Mouse (Mus musculus) MEL (cell line): ENCODE results near the gene Arhgef25. TPM values are rescaled to one million over a fixed set of nuclear protein-coding genes. Genes with fewer than 3 reads are reported as not detected.

ENCODE experiments used
- DNase-seq: peaks from one replicate; pipeline ENCODE4 v3.0.0; 2011; ENCODE audit warnings: low read depth, low spot score
- H3K27ac ChIP-seq: 2 replicates; pipeline ENCODE4 v1.5.1; 2012; ENCODE audit warnings: low read depth, mild to moderate bottlenecking, control low read depth, low read length, moderate library complexity; ENCODE audit not compliant: control insufficient read depth
- H3K27me3 ChIP-seq, 2 experiments: fragments of 150-350 bp in 1 of 2; sonication (generic) in 1 of 2; 2 replicates each; pipeline ENCODE4 v1.6.1; 2012; ENCODE audit warnings: low read length in 2 of 2, mild to moderate bottlenecking in 2 of 2, improper control_type of control experiment in 1 of 2, moderate library complexity in 1 of 2; ENCODE audit not compliant: insufficient read depth in 2 of 2, control insufficient read depth in 1 of 2
- H3K36me3 ChIP-seq, 2 experiments: 2 replicates each; pipeline ENCODE4 v1.6.1; 2012 to 2014; ENCODE audit warnings: low read length in 2 of 2, improper control_type of control experiment in 1 of 2, inconsistent platforms in 1 of 2, mild to moderate bottlenecking in 1 of 2; ENCODE audit not compliant: insufficient read depth in 2 of 2, control insufficient read depth in 1 of 2
- H3K4me1 ChIP-seq, 2 experiments: fragments of 150-350 bp in 1 of 2; sonication (generic) in 1 of 2; 2 replicates each; pipeline ENCODE4 v1.6.1; 2012; ENCODE audit warnings: low read length in 2 of 2, improper control_type of control experiment in 1 of 2, mild to moderate bottlenecking in 1 of 2; ENCODE audit not compliant: insufficient read depth in 2 of 2, control insufficient read depth in 1 of 2
- H3K4me3 ChIP-seq, 2 experiments: fragments of 150-350 bp in 1 of 2; sonication (generic) in 1 of 2; 2 replicates each; pipeline ENCODE4 v1.5.1; 2012; ENCODE audit warnings: low read depth in 2 of 2, low read length in 2 of 2, mild to moderate bottlenecking in 2 of 2, moderate library complexity in 2 of 2, control low read depth in 1 of 2, improper control_type of control experiment in 1 of 2; ENCODE audit not compliant: control insufficient read depth in 1 of 2, insufficient read depth in 1 of 2
- H3K79me2 ChIP-seq: 2 replicates; pipeline ENCODE4 v1.6.1; 2012; ENCODE audit warnings: mild to moderate bottlenecking, low read length, moderate library complexity; ENCODE audit not compliant: control insufficient read depth, poor library complexity, insufficient read depth
- H3K9ac ChIP-seq: 2 replicates; pipeline ENCODE4 v1.6.1; 2012; ENCODE audit warnings: low read depth, mild to moderate bottlenecking, control low read depth, low read length, moderate library complexity; ENCODE audit not compliant: control insufficient read depth, poor library complexity, severe bottlenecking
- H3K9me3 ChIP-seq: fragments of 150-350 bp; sonication (generic); replicated peaks from 2 replicates; pipeline ENCODE4 v1.6.1; 2012; ENCODE audit warnings: mild to moderate bottlenecking, low read length, improper control_type of control experiment, moderate library complexity; ENCODE audit not compliant: insufficient read depth
- BHLHE40 ChIP-seq: IDR thresholded peaks from 2 replicates; pipeline ENCODE4 v1.6.1; 2012; ENCODE audit warnings: low read depth, mild to moderate bottlenecking, inconsistent platforms, low read length, improper control_type of control experiment, borderline replicate concordance
- CHD1 ChIP-seq: IDR thresholded peaks from 2 replicates; pipeline ENCODE4 v1.6.1; 2012; ENCODE audit warnings: low read depth, mild to moderate bottlenecking, inconsistent platforms, low read length, improper control_type of control experiment
- CHD2 ChIP-seq: IDR thresholded peaks from 2 replicates; pipeline ENCODE4 v1.6.1; 2011; ENCODE audit warnings: low read length, improper control_type of control experiment
- CTCF ChIP-seq, 3 experiments: IDR thresholded peaks in 2 of 3; conservative IDR thresholded peaks in 1 of 3; 2 replicates each; pipeline ENCODE4 v1.5.1; 2011 to 2012; ENCODE audit warnings: low read length in 3 of 3, low read depth in 2 of 3, mild to moderate bottlenecking in 2 of 3, improper control_type of control experiment in 1 of 3, inconsistent platforms in 1 of 3, mixed read lengths in 1 of 3, moderate library complexity in 1 of 3; ENCODE audit not compliant: control insufficient read depth in 1 of 3, insufficient read depth in 1 of 3, poor library complexity in 1 of 3, severe bottlenecking in 1 of 3
- ELF1 ChIP-seq: IDR thresholded peaks from 2 replicates; pipeline ENCODE4 v1.6.1; 2014; ENCODE audit warnings: low read depth, mild to moderate bottlenecking, inconsistent platforms, low read length, improper control_type of control experiment, moderate library complexity
- EP300 ChIP-seq, 2 experiments: IDR thresholded peaks; 2 replicates each; pipeline ENCODE4 v1.6.1; 2011; ENCODE audit warnings: improper control_type of control experiment in 2 of 2, low read length in 2 of 2, low read depth in 1 of 2, mild to moderate bottlenecking in 1 of 2
- ETS1 ChIP-seq: IDR thresholded peaks from 2 replicates; pipeline ENCODE4 v1.6.1; 2012; ENCODE audit warnings: low read depth, mild to moderate bottlenecking, inconsistent platforms, low read length, improper control_type of control experiment, moderate library complexity
- GATA1 ChIP-seq: IDR thresholded peaks from 2 replicates; pipeline ENCODE4 v1.6.1; 2011; ENCODE audit warnings: low read depth, low read length, improper control_type of control experiment
- JUND ChIP-seq: IDR thresholded peaks from 2 replicates; pipeline ENCODE4 v1.6.1; 2011; ENCODE audit warnings: low read depth, mild to moderate bottlenecking, improper control_type of control experiment, low read length
- KAT2A ChIP-seq: conservative IDR thresholded peaks from 2 replicates; pipeline ENCODE4 v1.6.1; 2012; ENCODE audit warnings: low read depth, low read length, improper control_type of control experiment, inconsistent platforms
- MAFK ChIP-seq: IDR thresholded peaks from 2 replicates; pipeline ENCODE4 v1.6.1; 2011; ENCODE audit warnings: low read depth, mild to moderate bottlenecking, low read length, improper control_type of control experiment, borderline replicate concordance
- MAX ChIP-seq: IDR thresholded peaks from 2 replicates; pipeline ENCODE4 v1.6.1; 2011; ENCODE audit warnings: low read length, improper control_type of control experiment
- MAZ ChIP-seq: IDR thresholded peaks from 2 replicates; pipeline ENCODE4 v1.6.1; 2012; ENCODE audit warnings: low read depth, mild to moderate bottlenecking, inconsistent platforms, low read length, improper control_type of control experiment
- MXI1 ChIP-seq: IDR thresholded peaks from 2 replicates; pipeline ENCODE4 v1.6.1; 2011; ENCODE audit warnings: mild to moderate bottlenecking, low read depth, low read length, improper control_type of control experiment
- MYB ChIP-seq: IDR thresholded peaks from 2 replicates; pipeline ENCODE4 v1.6.1; 2011; ENCODE audit warnings: mild to moderate bottlenecking, low read depth, low read length, improper control_type of control experiment
- NELFE ChIP-seq: IDR thresholded peaks from 2 replicates; pipeline ENCODE4 v1.6.1; 2011; ENCODE audit warnings: low read depth, low read length, improper control_type of control experiment
- POLR2A ChIP-seq, 2 experiments: IDR thresholded peaks; 2 replicates each; pipeline ENCODE4 v1.6.1; 2011 to 2012; ENCODE audit warnings: low read length in 2 of 2, mild to moderate bottlenecking in 2 of 2, control low read depth in 1 of 2, improper control_type of control experiment in 1 of 2, low read depth in 1 of 2, moderate library complexity in 1 of 2; ENCODE audit not compliant: control insufficient read depth in 1 of 2, insufficient read depth in 1 of 2, poor library complexity in 1 of 2
- POLR2AphosphoS5 ChIP-seq: IDR thresholded peaks from 2 replicates; pipeline ENCODE4 v1.6.1; 2012; ENCODE audit warnings: low read depth, borderline replicate concordance, mild to moderate bottlenecking, inconsistent platforms, low read length, moderate library complexity, mixed read lengths
- RAD21 ChIP-seq: IDR thresholded peaks from 2 replicates; pipeline ENCODE4 v1.6.1; 2011; ENCODE audit warnings: mild to moderate bottlenecking, low read depth, low read length, improper control_type of control experiment
- RCOR1 ChIP-seq: IDR thresholded peaks from 2 replicates; pipeline ENCODE4 v1.6.1; 2012; ENCODE audit warnings: low read depth, mild to moderate bottlenecking, inconsistent platforms, low read length, improper control_type of control experiment
- SIN3A ChIP-seq: IDR thresholded peaks from 2 replicates; pipeline ENCODE4 v1.6.1; 2012; ENCODE audit warnings: low read length, improper control_type of control experiment, inconsistent platforms
- SMC3 ChIP-seq: IDR thresholded peaks from 2 replicates; pipeline ENCODE4 v1.6.1; 2011; ENCODE audit warnings: low read depth, low read length, improper control_type of control experiment
- TAL1 ChIP-seq: IDR thresholded peaks from 2 replicates; pipeline ENCODE4 v1.6.1; 2012; ENCODE audit warnings: mild to moderate bottlenecking, inconsistent platforms, low read length, moderate library complexity, mixed read lengths
- TBP ChIP-seq: IDR thresholded peaks from 2 replicates; pipeline ENCODE4 v1.8.0; 2011; ENCODE audit warnings: low read depth, low read length, improper control_type of control experiment
- TCF12 ChIP-seq: IDR thresholded peaks from 2 replicates; pipeline ENCODE4 v1.6.1; 2014; ENCODE audit warnings: low read depth, mild to moderate bottlenecking, inconsistent platforms, low read length, improper control_type of control experiment, moderate library complexity
- USF1 ChIP-seq: IDR thresholded peaks from 2 replicates; pipeline ENCODE4 v1.6.1; 2014; ENCODE audit warnings: low read depth, mild to moderate bottlenecking, inconsistent platforms, low read length, improper control_type of control experiment, moderate library complexity
- USF2 ChIP-seq, 2 experiments: IDR thresholded peaks; 2 replicates each; pipeline ENCODE4 v1.6.1; 2011 to 2012; ENCODE audit warnings: improper control_type of control experiment in 2 of 2, low read length in 2 of 2, borderline replicate concordance in 1 of 2, inconsistent platforms in 1 of 2, low read depth in 1 of 2, mild to moderate bottlenecking in 1 of 2; ENCODE audit not compliant: insufficient read depth in 1 of 2
- ZC3H11A ChIP-seq: IDR thresholded peaks from 2 replicates; pipeline ENCODE4 v1.6.1; 2012; ENCODE audit warnings: low read depth, mild to moderate bottlenecking, inconsistent platforms, low read length, improper control_type of control experiment
- ZKSCAN1 ChIP-seq: IDR thresholded peaks from 2 replicates; pipeline ENCODE4 v1.6.1; 2012; ENCODE audit warnings: low read depth, mild to moderate bottlenecking, inconsistent platforms, low read length, improper control_type of control experiment, moderate library complexity
- ZMIZ1 ChIP-seq: IDR thresholded peaks from 2 replicates; pipeline ENCODE4 v1.6.1; 2012; ENCODE audit warnings: low read depth, mild to moderate bottlenecking, inconsistent platforms, low read length, improper control_type of control experiment, moderate library complexity
- ZNF384 ChIP-seq: IDR thresholded peaks from 2 replicates; pipeline ENCODE4 v1.6.1; 2012; ENCODE audit warnings: low read depth, mild to moderate bottlenecking, inconsistent platforms, low read length, improper control_type of control experiment
- polyA plus RNA-seq, 2 experiments: library from polyadenylated mRNA; stranded (reverse) in 1 of 2; unstranded in 1 of 2; fragments of >175 nt in 1 of 2; fragments of >200 nt in 1 of 2; gene quantifications; 2 replicates each; pipeline versions ENCODE4 v1.2.1 to v1.2.4; 2012; ENCODE audit warnings: low replicate concordance in 2 of 2, low read depth in 1 of 2; ENCODE audit not compliant: insufficient read length in 2 of 2, insufficient read depth in 1 of 2, missing spikeins in 1 of 2
- total RNA-seq: library from RNA; depleted of rRNA; stranded (reverse); fragments of 300-350 nt; gene quantifications from 2 replicates; pipeline ENCODE4 v1.2.3, GENCODE M21; 2012

Arhgef25 gene
- total and polyA plus RNA-seq, 3 experiments: 16.9 to 44.6 TPM; not detected in 1

DNA sequence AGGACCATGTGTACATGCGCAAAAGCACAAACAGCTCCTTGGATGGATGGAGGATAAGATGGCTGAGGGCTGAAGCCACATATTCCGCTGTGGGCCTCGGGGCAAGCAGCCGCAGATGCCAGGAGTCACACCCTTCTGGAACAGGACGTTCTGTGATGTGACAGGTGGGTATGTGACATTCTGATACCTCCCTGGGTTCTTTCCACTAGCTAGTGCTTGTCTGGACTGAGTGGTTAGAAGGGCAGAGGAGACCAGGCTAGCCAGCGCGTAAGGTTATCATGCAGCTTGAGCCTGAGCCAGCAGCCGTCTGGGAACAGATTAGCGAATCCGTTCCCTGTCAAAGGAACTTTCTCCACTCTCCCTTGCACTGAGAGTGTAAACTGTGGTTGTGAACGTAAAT, 48.9 kb downstream of the Arhgef25 start:
- no peaks in the 10 kb centered on the region for H3K9me3 ChIP-seq
- H3K27me3 ChIP-seq: no peaks in the 10 kb centered on the region
- no peak overlapping the region for H3K27ac ChIP-seq
- no peak overlapping the region for H3K4me3 ChIP-seq
- H3K4me1 ChIP-seq: peaks cover 25 to 32% of the 10 kb centered on the region in 2 experiments
- TF ChIP-seq RCOR1 (no peak), SIN3A (no peak), MAZ (no peak), GATA1 (no peak), ZMIZ1 (no peak), CTCF (IDR thresholded peaks at IDR 0.05 in 2 of 3, conservative IDR thresholded peaks at IDR 0.05 in 1 of 3; ENCODE audit: control insufficient read depth in 1 of 3, insufficient read depth in 1 of 3, low read depth in 2 of 3, low read length in 3 of 3, poor library complexity in 1 of 3, severe bottlenecking in 1 of 3) (no peak), POLR2AphosphoS5 (no peak), ELF1 (no peak), USF2 (IDR thresholded peaks at IDR 0.05; ENCODE audit: borderline replicate concordance in 1 of 2, insufficient read depth in 1 of 2, low read depth in 1 of 2, low read length in 2 of 2) (no peak), KAT2A (no peak), SMC3 (no peak)
- no peak overlapping the region for H3K9ac ChIP-seq
- H3K79me2 ChIP-seq: no peaks in the 10 kb centered on the region
- no peak for DNase-seq
- peaks cover 0 to 31% of the 10 kb centered on the region in 2 experiments; a peak in 2 of 4 replicates for H3K36me3 ChIP-seq

DNA sequence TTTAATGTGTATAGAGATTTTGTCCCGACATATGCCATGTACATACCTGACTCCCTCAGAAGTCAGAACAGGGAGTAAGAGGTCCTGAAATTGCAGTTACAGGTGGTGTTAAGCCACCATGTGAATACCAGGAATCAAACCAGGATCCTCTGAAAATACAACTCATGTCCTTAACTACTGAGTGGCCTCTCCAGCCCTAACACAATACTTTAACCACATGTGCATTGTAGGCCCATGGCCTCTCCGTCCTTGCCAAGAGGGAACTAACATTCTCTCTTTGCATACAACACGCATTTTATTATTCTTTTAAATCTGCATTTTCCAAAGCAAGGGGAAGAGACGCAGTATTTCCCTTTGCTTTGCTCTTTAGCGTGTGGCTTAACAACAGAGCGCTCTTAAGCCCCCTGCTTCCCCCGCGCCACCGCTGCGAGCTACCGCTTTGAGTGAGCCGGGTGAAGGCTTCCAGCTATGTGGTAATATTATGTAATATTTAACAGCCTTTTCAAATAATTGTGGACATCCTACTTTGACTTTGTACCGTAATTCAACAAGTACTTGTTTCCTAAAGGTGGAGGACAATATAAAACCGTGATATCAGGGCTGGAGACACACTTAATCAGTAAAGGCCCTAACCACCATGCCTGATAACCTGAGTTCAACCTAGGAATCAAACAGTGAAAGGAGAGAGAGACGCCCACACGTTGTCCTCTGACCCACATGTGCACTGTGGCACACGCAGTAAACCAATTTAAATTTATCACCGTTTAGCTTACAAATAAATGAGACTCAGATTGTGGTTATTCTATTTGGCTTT, 51.3 kb downstream of the Arhgef25 start:
- Histone ChIP-seq H3K9me3 (no peaks in the 10 kb centered on the region), H3K36me3 (peaks cover 0 to 41% of the 10 kb centered on the region in 2 experiments; a peak in 2 of 4 replicates), H3K27me3 (no peaks in the 10 kb centered on the region), H3K79me2 (no peaks in the 10 kb centered on the region; the same call in 1 of the 2 replicates), H3K4me1 (peaks cover 31 to 44% of the 10 kb centered on the region in 2 experiments), H3K9ac (no peak overlapping the region), H3K27ac (peak overlapping the region; percentile 54), H3K4me3 (no peak overlapping the region)
- peak; percentile 58 for DNase-seq
- peak; percentile 86 for TF ChIP-seq RCOR1
- no peak for TF ChIP-seq USF2 (IDR thresholded peaks at IDR 0.05; ENCODE audit: borderline replicate concordance in 1 of 2, insufficient read depth in 1 of 2, low read depth in 1 of 2, low read length in 2 of 2)
- TF ChIP-seq SIN3A: peak; percentile 69; the same call in 1 of the 2 replicates
- TF ChIP-seq MAFK: peak; percentile 53; the same call in 1 of the 2 replicates
- no peak for TF ChIP-seq JUND
- 0 out of 2 replicates have a peak, but pooled peaks have one; percentile 16 for TF ChIP-seq MYB
- peak; percentile 81 for TF ChIP-seq MAX
- no peak for TF ChIP-seq ZNF384
- TF ChIP-seq TBP: no peak
- TF ChIP-seq RAD21: no peak
- TF ChIP-seq GATA1: peak; percentile 86
- TF ChIP-seq EP300 (IDR thresholded peaks at IDR 0.05; ENCODE audit: low read depth in 1 of 2, low read length in 2 of 2): peak; percentile 79 to 86
- TF ChIP-seq CHD1: no peak
- TF ChIP-seq TAL1: no peak
- TF ChIP-seq CHD2: no peak
- TF ChIP-seq USF1: no peak
- peak; percentile 67 for TF ChIP-seq ETS1
- TF ChIP-seq TCF12: peak; percentile 41
- peak; percentile 71 for TF ChIP-seq MXI1
- TF ChIP-seq ZC3H11A: no peak
- no peak for TF ChIP-seq POLR2A (IDR thresholded peaks at IDR 0.05; ENCODE audit: control insufficient read depth in 1 of 2, insufficient read depth in 1 of 2, low read depth in 1 of 2, low read length in 2 of 2, poor library complexity in 1 of 2)
- TF ChIP-seq ZKSCAN1: no peak
- no peak for TF ChIP-seq NELFE
- TF ChIP-seq BHLHE40: peak; percentile 70
- no peak for TF ChIP-seq SMC3
